Mouse (Mus musculus): Measurements from ENCODE around the gene St6galnac4. TPM values are rescaled to one million over a fixed set of nuclear protein-coding genes. Genes with fewer than 3 reads are reported as not detected.

St6galnac4 gene
- polyA plus RNA-seq, 1 experiment, result 9.6 TPM

GRCm38 (mm10) chr2:32589213-32589795 lies 2.4 kb downstream of the St6galnac4 start:
- TF ChIP-seq POLR2A (IDR thresholded peaks at IDR 0.05; ENCODE audit: low read depth, low read length), result no peak
- TF ChIP-seq CTCF (IDR thresholded peaks at IDR 0.05; ENCODE audit: extremely low read depth, insufficient read length, insufficient replicate concordance, low read depth, low read length), result no peak
- peaks cover 7% of the 10 kb centered on the region for H3K4me1 ChIP-seq (ENCODE audit: control insufficient read depth, insufficient read depth, insufficient read length, low read length)
- H3K36me3 ChIP-seq (ENCODE audit: control insufficient read depth, insufficient read depth, low read length), result no peaks in the 10 kb centered on the region
- WGBS, result 47% methylated on average over 11 of the region's 11 CpGs
- H3K4me3 ChIP-seq (ENCODE audit: low read depth, low read length), result no peak overlapping the region
- H3K27me3 ChIP-seq (ENCODE audit: control insufficient read depth, insufficient read depth, low read length), result no peaks in the 10 kb centered on the region
- H3K27ac ChIP-seq (ENCODE audit: insufficient read depth, low read depth, low read length), result no peak overlapping the region; the same call in 1 of the 2 replicates

- Histone ChIP-seq H3K4me3 (ENCODE audit: low read depth, low read length) (no peak overlapping the region), H3K36me3 (ENCODE audit: control insufficient read depth, insufficient read depth, low read length) (no peaks in the 10 kb centered on the region), H3K4me1 (ENCODE audit: control insufficient read depth, insufficient read depth, insufficient read length, low read length) (peaks cover 7% of the 10 kb centered on the region), H3K27ac (ENCODE audit: insufficient read depth, low read depth, low read length) (no peak overlapping the region), H3K27me3 (ENCODE audit: control insufficient read depth, insufficient read depth, low read length) (no peaks in the 10 kb centered on the region)
- WGBS, result 76% methylated on average over 10 of the region's 10 CpGs
- TF ChIP-seq CTCF (IDR thresholded peaks at IDR 0.05; ENCODE audit: extremely low read depth, insufficient read length, insufficient replicate concordance, low read depth, low read length) (no peak), POLR2A (IDR thresholded peaks at IDR 0.05; ENCODE audit: low read depth, low read length) (no peak)
These were observed 3.3 kb downstream of the St6galnac4 start for GRCm38 (mm10) chr2:32590224-32590623.

GRCm38 (mm10) chr2:32591249-32591648 lies 4.4 kb downstream of the St6galnac4 start:
- no peaks in the 10 kb centered on the region for H3K36me3 ChIP-seq (ENCODE audit: control insufficient read depth, insufficient read depth, low read length)
- H3K27me3 ChIP-seq (ENCODE audit: control insufficient read depth, insufficient read depth, low read length), result no peaks in the 10 kb centered on the region
- peaks cover 7% of the 10 kb centered on the region for H3K4me1 ChIP-seq (ENCODE audit: control insufficient read depth, insufficient read depth, insufficient read length, low read length)
- 74% methylated on average over 6 of the region's 6 CpGs for WGBS
- TF ChIP-seq POLR2A (IDR thresholded peaks at IDR 0.05; ENCODE audit: low read depth, low read length) (no peak), CTCF (IDR thresholded peaks at IDR 0.05; ENCODE audit: extremely low read depth, insufficient read length, insufficient replicate concordance, low read depth, low read length) (no peak)
- H3K27ac ChIP-seq (ENCODE audit: insufficient read depth, low read depth, low read length), result no peak overlapping the region
- H3K4me3 ChIP-seq (ENCODE audit: low read depth, low read length), result no peak overlapping the region

- peaks cover 7% of the 10 kb centered on the region for H3K4me1 ChIP-seq (ENCODE audit: control insufficient read depth, insufficient read depth, insufficient read length, low read length)
- WGBS, result 87% methylated on average over 13 of the region's 13 CpGs
- no peak overlapping the region for H3K27ac ChIP-seq (ENCODE audit: insufficient read depth, low read depth, low read length)
- H3K36me3 ChIP-seq (ENCODE audit: control insufficient read depth, insufficient read depth, low read length), result no peaks in the 10 kb centered on the region; the same call in 1 of the 2 replicates
- no peak overlapping the region for H3K4me3 ChIP-seq (ENCODE audit: low read depth, low read length)
- TF ChIP-seq CTCF (IDR thresholded peaks at IDR 0.05; ENCODE audit: extremely low read depth, insufficient read length, insufficient replicate concordance, low read depth, low read length), result no peak
- TF ChIP-seq POLR2A (IDR thresholded peaks at IDR 0.05; ENCODE audit: low read depth, low read length), result no peak
- no peaks in the 10 kb centered on the region for H3K27me3 ChIP-seq (ENCODE audit: control insufficient read depth, insufficient read depth, low read length)
These were observed 9.8 kb downstream of the St6galnac4 start for GRCm38 (mm10) chr2:32596725-32597124.

GRCm38 (mm10) chr2:32597248-32597647 lies 10.4 kb downstream of the St6galnac4 start:
- Histone ChIP-seq H3K27ac (ENCODE audit: insufficient read depth, low read depth, low read length) (no peak overlapping the region), H3K4me3 (ENCODE audit: low read depth, low read length) (no peak overlapping the region), H3K4me1 (ENCODE audit: control insufficient read depth, insufficient read depth, insufficient read length, low read length) (peaks cover 7% of the 10 kb centered on the region), H3K27me3 (ENCODE audit: control insufficient read depth, insufficient read depth, low read length) (no peaks in the 10 kb centered on the region), H3K36me3 (ENCODE audit: control insufficient read depth, insufficient read depth, low read length) (no peaks in the 10 kb centered on the region; the same call in 1 of the 2 replicates)
- TF ChIP-seq POLR2A (IDR thresholded peaks at IDR 0.05; ENCODE audit: low read depth, low read length) (no peak), CTCF (IDR thresholded peaks at IDR 0.05; ENCODE audit: extremely low read depth, insufficient read length, insufficient replicate concordance, low read depth, low read length) (no peak)
- WGBS, result 59% methylated on average over 5 of the region's 5 CpGs

GRCm38 (mm10) chr2:32597699-32598098 lies 10.8 kb downstream of the St6galnac4 start:
- H3K36me3 ChIP-seq (ENCODE audit: control insufficient read depth, insufficient read depth, low read length), result no peaks in the 10 kb centered on the region; the same call in 1 of the 2 replicates
- 79% methylated on average over 5 of the region's 5 CpGs for WGBS
- no peak overlapping the region for H3K27ac ChIP-seq (ENCODE audit: insufficient read depth, low read depth, low read length)
- TF ChIP-seq CTCF (IDR thresholded peaks at IDR 0.05; ENCODE audit: extremely low read depth, insufficient read length, insufficient replicate concordance, low read depth, low read length) (no peak), POLR2A (IDR thresholded peaks at IDR 0.05; ENCODE audit: low read depth, low read length) (no peak)
- H3K4me1 ChIP-seq (ENCODE audit: control insufficient read depth, insufficient read depth, insufficient read length, low read length), result peaks cover 7% of the 10 kb centered on the region
- H3K4me3 ChIP-seq (ENCODE audit: low read depth, low read length), result no peak overlapping the region
- no peaks in the 10 kb centered on the region for H3K27me3 ChIP-seq (ENCODE audit: control insufficient read depth, insufficient read depth, low read length)

- no peaks in the 10 kb centered on the region for H3K27me3 ChIP-seq (ENCODE audit: control insufficient read depth, insufficient read depth, low read length)
- H3K27ac ChIP-seq (ENCODE audit: insufficient read depth, low read depth, low read length), result no peak overlapping the region
- no peaks in the 10 kb centered on the region; the same call in 1 of the 2 replicates for H3K36me3 ChIP-seq (ENCODE audit: control insufficient read depth, insufficient read depth, low read length)
- no peak for TF ChIP-seq CTCF (IDR thresholded peaks at IDR 0.05; ENCODE audit: extremely low read depth, insufficient read length, insufficient replicate concordance, low read depth, low read length)
- TF ChIP-seq POLR2A (IDR thresholded peaks at IDR 0.05; ENCODE audit: low read depth, low read length), result no peak
- H3K4me3 ChIP-seq (ENCODE audit: low read depth, low read length), result no peak overlapping the region
- peaks cover 7% of the 10 kb centered on the region for H3K4me1 ChIP-seq (ENCODE audit: control insufficient read depth, insufficient read depth, insufficient read length, low read length)
- 86% methylated on average over 8 of the region's 8 CpGs for WGBS
These were observed 11.6 kb downstream of the St6galnac4 start for GRCm38 (mm10) chr2:32598506-32598905.
